Mouse (Mus musculus) megakaryocyte-erythroid progenitor cell, adult 5-6 weeks (primary cell): ENCODE results near the gene Zscan21. TPM values are rescaled to one million over a fixed set of nuclear protein-coding genes. Genes with fewer than 3 reads are reported as not detected.
A peak's percentile ranks its signal among the peaks of the same experiment; 100 is the strongest.

Experiments used
- ATAC-seq: replicated peaks from 2 replicates; pipeline ENCODE4 v1.8.0; 2016; ENCODE audit warnings: mild to moderate bottlenecking, inconsistent platforms; ENCODE audit not compliant: severe bottlenecking, poor library complexity, low FRiP score, low TSS enrichment
- total RNA-seq, 2 experiments: library from RNA; stranded (forward) in 1 of 2; stranded (reverse) in 1 of 2; fragments of 200-1000, 215-1000 nt in 1 of 2; fragments of >200 nt in 1 of 2; fragmentation: Nextera tagmentation in 1 of 2; gene quantifications; 2 replicates each; pipeline ENCODE4 v1.2.3; 2014 to 2017

The Zscan21 gene
- total RNA-seq (2014; fragmentation: Nextera tagmentation), result 14.4 and 18.0 TPM in 2 replicates
- total RNA-seq (2017), result 10.8 and 16.5 TPM in 2 replicates

DNA sequence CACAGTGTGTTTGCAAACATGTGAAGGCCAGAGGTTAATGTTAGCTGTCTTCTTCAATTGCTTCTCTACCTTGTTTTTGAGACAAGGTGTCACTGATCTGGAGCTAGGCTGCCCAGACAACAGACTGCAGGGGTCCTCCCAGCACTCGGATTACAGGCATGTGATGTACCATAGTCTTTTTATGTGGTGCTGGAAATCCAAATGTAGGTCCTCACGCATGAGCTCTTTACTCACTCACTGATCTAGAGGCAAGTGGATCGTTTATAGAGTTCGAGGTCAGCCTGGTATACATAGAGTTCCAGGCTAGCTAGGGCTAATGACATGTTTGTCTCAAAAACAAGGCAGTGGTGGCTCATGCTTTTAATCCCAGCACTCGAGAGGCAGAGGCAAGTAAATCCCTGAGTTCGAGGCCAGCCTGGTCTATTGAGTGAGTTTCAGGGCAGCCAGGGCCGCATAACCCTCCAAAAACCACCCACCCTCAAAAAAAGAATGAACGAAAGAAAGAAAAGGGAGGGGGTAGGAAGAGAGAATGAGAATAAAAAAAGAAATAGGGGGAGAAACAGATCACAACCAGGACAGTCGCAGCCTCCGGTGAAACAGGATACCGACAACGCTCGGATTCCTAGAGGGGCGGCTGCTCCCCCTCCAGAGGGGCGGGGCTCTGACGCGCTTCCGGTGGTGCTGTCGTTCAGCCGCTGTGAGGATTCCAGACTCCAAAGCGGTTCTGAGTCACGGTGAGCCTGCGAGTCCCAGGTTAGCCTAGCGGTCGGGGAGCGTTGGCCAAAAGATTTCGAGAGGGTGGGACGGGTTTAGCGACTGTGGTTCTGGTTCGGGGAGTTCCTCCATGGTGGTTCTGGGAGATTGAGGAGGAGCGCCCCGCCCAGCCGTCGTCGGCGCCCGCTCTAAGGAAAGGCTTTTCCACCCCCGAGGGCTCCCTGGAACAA lies at the start of gene Zscan21:
TSS of gene Zscan21 (plus strand) at position 649 of the 944 bp plus-strand sequence.
- peak; percentile 100 for ATAC-seq

DNA sequence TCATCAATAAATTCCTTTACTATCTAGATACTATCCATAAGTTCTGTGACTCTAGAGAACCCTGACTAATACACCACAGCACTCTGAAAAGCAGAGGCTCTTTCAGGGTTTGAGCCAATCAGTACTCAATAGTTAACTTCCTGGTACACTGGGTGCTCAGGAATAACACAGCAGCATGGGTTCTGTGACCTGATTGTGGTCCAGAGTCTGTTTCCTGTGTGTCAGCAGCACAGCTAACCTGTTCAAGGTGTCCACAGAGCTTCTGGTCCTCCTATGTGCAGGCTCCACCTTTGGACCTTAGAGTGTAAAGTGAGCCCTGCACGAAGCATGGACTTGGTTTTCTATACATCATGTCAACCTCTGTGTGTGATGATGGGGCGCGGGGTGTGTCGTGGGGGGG lies 42.9 kb upstream of the Zscan21 start:
- ATAC-seq, result no peak

DNA sequence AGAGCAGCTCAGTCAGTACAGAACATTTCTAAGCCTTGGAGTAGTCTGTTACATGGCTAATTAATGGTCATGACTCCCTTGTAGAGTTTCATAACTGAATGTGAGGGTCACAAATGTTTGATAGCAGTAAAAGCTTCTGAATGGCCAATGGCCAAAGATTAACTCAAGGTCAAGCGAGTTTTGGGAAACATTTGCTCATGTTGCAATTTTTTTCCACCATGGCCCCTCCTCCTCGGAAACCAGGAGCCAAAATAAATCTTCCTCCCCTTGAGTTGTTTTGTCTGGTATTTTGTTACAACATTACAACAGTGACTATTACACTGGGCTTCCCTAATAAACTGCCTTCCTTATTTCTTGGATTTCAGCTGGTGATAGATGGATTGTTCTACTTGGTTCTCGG lies 41.0 kb upstream of the Zscan21 start:
- ATAC-seq, result no peak

- ATAC-seq, result no peak
Measured at GRCm38 (mm10) chr5:138076148-138076547, 40.6 kb upstream of the Zscan21 start.

DNA sequence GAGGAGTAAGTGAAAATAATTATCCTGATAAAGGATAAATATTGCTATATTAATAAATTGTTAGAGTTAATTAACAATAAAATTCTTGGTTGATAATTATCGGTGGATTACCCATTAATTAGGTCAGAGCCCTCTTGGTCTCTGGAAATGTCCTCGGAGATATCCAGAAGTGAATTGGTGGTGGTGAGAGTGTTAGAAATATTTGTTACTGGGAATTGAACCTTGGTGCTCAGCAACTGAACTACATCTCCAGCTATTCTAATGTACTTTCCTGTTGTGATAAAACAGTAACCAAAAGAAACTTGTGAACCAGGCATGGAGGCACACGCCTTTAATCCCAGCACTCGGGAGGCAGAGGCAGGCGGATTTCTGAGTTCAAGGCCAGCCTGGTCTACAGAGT lies 36.2 kb upstream of the Zscan21 start:
- ATAC-seq, result no peak

DNA sequence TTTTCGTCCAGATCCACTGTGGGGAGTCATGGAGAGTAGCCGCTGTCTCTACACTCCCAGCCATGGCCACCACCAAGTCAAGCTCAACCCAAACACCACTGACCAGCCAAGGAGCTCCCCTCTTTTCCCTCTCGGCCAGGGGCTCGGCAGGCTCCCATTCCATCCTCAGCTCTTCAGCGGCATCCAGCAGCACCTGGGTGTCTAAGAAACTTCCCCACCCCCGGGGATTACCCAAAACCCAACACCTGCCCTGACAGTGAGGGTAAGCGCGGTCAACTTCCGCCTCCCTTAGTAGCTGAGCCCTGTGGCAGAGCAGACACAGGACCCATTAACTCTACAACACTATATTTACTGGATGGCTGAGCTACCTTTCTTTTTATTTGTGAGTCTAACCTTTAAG lies 35.3 kb upstream of the Zscan21 start:
- no peak for ATAC-seq

DNA sequence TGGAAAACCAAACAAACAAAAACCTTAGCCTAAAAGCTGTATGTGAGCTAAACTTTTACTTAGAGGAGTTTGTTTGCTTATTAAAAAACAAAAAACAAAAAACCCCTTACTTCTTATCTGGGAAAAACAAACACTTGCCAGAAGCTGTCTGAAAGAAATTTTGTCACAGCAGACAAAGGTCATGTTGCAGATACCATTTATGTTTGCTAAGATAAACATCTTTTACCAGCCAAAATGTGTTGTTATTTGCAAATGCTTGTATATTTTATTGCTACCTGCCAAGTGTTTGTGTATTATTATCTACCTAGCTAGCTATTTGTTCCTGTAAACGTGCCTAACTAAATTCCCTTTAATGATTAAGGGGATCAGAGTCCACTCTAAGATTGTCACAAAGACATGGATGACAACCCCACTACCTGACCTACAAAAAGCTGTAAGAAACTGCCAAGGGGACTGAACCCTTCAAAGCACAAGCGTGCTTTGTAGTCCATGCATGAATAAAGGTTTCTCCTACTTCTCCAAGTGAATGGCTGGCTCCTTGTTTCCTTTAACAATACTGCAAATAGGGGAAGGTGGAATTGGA lies 33.3 kb upstream of the Zscan21 start:
- ATAC-seq, result no peak

- ATAC-seq, result no peak
Measured at GRCm38 (mm10) chr5:138083936-138084335, 32.8 kb upstream of the Zscan21 start.

GRCm38 (mm10) chr5:138084507-138084906 lies 32.2 kb upstream of the Zscan21 start:
- peak; percentile 88 for ATAC-seq

GRCm38 (mm10) chr5:138084996-138085395 lies 31.7 kb upstream of the Zscan21 start, which contains the start of gene Zkscan1:
Zkscan1 (plus strand) TSS chr5:138085084.
- peak; percentile 88 for ATAC-seq

DNA sequence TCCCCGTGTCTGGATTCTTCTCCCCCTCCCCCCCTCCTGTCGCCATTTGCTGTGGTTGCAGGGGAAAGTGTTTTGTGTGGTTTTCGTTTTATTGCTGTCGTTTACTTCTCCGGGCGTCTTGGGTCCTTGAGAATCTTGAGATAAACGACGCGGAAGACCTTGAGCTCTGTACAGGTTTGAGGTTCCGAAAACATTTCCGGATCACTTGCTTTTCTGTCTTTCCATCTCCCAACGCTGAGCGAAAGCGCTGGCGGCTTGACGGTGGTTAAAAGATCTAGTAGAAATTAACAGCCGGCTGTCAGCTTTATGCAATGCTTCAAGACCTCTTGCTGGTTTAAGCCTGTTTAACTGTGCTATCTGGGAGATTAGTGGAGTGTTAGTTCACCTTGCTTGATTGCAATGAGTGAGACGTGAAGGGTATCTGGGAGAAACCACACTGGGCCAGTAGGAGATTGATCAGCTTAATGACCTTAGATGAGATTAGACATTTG lies 31.2 kb upstream of the Zscan21 start:
- no peak for ATAC-seq

DNA sequence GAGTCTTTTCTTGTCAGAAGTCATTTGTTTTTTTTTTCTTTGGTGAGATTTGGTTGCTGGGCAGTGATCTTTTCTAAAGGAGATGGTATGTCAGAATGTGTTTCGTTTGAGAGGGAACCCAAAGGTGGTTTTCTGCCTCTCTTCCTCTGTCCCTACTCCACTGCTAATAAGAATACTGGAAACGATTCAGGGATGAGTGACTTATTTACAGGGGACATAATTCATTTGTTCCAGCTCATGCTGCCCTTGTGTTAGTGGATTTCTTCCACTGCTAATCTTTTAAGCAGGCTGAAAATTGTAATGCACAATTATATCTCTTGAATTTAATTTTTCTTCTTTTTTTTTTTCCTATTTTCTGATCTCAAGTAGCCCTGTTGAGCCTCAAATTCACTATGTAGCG lies 29.9 kb upstream of the Zscan21 start:
- no peak for ATAC-seq

DNA sequence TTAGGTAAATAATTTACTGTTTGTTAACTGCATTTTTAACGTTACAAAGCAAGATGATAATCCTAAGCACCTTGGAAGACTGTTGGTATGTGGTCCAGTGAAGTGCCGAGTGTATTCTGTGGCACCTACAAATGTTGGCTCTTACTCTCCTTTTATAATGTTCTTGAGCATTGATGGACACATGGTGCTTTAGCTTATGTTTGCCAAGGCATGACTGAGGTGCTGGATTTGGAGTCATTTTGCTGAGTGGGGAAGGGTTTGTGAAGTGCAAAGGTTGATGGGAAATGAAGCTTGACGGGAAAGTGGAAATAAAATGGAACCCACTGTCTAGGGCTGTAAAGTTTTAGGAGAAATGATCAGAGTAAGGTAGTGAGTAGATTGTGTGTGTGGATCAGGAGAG lies 28.3 kb upstream of the Zscan21 start:
- no peak for ATAC-seq

DNA sequence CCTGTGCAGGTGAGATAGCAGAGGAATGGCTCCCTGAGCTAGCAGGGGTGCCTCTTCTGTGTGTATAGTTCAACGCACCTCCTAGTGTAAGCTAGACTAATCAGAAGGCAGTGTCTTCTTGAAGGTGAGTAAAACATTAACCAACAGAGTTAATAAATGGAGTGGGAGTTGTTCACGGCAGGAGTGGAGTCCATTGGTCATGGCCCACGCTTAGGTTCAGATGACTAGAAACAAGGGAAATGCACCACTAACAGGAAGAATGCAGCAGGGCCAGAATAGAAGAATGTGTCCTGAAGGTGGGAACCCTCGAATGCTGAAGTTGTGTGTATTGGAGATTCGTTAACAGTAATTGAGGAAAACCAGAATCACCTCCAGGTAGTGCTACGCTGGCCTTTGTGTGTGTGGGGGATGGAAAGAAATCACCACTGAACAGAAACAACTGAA lies 27.6 kb upstream of the Zscan21 start:
- no peak for ATAC-seq

GRCm38 (mm10) chr5:138090271-138090670 lies 26.4 kb upstream of the Zscan21 start:
- ATAC-seq, result no peak

DNA sequence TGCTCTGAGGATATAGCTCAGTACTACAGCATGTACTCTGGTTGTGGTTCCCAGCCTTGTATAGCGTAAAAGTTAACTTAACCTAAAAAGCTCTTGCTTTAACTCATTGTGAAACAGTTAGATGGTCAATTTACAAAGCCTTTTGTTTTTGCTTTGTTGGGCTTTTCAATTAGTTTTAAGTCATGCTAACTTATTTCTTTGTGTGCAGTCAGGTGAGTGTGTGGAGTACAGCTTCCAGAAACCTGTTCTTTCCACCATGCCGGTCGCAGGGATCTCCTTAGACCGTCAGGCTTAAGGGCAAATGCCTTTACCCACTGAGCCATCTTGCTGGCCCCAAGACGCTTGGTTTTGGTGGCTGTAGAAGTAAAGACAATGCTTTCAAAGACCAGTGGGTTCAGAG lies 26.0 kb upstream of the Zscan21 start:
- no peak for ATAC-seq

DNA sequence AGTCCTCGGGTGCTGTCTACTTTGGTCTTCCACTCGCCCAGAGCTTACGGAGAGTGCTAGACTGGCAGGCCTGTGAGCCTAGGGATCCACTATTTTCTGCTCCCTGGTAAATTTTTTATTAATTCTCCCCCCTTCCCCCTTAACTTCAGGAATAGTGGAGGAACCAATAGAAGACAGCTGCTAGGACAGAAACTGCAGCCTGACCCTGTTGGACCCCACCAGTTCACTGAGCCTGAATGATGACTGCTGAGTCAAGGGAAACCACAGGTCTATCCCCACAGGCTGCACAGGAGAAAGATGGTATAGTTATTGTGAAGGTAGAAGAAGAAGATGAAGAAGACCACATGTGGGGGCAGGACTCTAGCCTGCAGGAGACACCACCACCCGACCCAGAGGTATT lies 23.9 kb upstream of the Zscan21 start:
- no peak for ATAC-seq

- no peak for ATAC-seq
Measured at GRCm38 (mm10) chr5:138094474-138094873, 22.2 kb upstream of the Zscan21 start.

DNA sequence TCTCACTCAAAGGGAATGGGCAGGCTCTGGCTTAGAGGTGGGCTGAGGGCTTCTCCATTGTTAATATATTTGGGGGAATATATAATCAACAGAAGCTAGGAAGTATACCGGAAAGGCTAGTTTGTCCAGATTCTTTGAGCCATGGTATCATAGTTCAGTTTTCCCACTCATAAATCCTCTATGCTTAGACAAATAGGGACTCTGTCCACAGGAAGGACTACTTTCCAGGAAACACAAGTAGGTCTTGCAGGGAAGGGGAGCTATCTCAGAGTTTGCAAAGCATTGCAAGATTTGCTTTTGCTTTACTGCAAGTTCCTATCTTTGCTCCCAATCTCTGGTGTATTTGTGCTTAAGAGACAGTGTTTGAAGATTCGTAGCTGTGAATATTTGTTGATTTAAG lies 11.7 kb upstream of the Zscan21 start:
- ATAC-seq, result no peak

GRCm38 (mm10) chr5:138107130-138107529 lies 9.6 kb upstream of the Zscan21 start:
- no peak for ATAC-seq
